Mouse (Mus musculus) spleen, postnatal 10 days (tissue): ENCODE measurements around the gene Sun2.
A peak's percentile ranks its signal among the peaks of the same experiment; 100 is the strongest.

Source experiments
- DNase-seq, 2 experiments: peaks; one replicate each; pipeline ENCODE4 v3.0.0; 2021 to 2022; ENCODE audit warnings: low spot score in 2 of 2

Gene Sun2

DNA sequence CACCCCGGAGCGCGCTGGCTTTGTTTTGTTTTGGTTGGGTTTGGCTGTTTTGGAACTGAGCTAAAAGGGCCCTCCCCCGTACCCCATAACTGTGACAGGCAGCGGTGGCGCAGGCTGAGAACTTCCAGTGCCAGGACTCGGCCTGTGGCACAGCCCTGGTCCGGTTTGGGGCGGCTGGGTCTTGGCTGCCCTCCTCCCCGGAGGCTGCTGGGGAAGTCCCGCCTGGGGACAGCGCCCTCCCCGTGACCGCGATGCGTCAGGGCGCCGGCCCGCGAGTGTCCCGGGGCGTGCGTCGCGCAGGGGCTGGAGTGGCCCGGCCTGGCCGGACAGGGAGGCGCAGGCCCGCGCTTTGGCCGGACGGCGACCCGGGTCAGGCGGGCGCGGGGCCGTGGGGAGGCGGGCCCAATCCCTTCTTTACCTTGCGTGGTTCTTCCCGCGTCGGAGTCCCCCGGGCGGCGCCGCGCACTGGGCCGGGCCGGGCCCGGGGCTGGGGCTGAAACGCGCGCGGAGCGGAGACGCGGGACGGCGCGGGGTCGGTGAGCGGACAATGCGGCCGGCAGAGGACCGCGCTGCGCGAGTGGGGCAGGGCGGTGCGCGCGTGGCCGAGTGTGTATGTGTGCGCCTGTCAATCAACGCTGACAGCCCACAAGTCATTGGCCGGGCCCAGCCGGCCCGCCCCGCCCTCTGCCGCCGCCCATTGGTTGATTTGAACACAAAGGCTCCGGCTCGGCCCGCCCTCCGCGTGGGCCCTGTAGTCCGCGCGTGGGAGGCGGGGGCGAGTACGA lies at the start of gene Sun2:
TSS of gene Sun2 (minus strand) at position 616 of the 785 bp plus-strand sequence.
- DNase-seq = peak; percentile 91 to 96

- peak; percentile 23 to 76 for DNase-seq
Observed at GRCm38 (mm10) chr15:79791502-79791901, 49.2 kb upstream of the Sun2 start.

DNA sequence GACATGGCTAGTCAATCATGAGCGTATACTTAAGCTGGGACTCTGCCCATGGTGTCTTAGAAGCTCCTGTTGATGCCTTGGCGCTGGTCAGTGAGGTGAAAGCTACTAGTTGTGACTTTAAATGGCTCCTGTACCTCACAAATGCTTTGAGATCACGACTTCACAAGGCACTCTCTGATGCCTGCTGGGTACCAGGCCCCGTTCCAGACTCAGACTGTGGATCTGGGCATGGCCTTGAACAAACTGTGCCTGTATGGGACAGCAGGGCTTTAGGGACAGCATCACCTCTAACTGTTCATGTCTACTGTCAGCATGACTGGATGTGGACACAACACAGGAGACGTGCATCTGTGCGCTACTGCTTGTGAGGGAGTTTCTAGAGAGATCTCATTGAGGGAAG lies 48.6 kb upstream of the Sun2 start:
- no peak for DNase-seq

GRCm38 (mm10) chr15:79790111-79790510 lies 47.8 kb upstream of the Sun2 start:
- no peak for DNase-seq

GRCm38 (mm10) chr15:79787815-79788214 lies 45.5 kb upstream of the Sun2 start:
- DNase-seq = no peak

DNA sequence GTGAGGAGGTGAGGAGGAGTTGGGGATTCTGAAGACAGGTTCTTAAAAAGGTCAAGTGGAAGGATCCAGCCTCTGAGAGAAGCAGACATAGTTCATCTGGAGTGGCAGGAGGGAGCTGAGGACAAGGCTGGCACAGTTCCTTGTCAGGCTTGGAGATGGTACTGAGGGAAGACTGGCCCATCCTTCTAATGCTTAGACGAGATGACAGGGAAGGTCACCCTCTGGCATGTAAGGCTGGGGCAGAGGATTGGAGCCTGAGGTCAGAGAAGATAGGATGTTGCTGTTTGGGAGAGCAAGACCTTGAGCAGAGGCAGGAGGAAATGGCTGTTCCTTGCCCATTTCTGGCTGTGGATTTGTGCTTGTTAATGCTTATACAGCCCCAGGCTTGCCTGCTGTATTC lies 42.7 kb upstream of the Sun2 start:
- DNase-seq = no peak

DNA sequence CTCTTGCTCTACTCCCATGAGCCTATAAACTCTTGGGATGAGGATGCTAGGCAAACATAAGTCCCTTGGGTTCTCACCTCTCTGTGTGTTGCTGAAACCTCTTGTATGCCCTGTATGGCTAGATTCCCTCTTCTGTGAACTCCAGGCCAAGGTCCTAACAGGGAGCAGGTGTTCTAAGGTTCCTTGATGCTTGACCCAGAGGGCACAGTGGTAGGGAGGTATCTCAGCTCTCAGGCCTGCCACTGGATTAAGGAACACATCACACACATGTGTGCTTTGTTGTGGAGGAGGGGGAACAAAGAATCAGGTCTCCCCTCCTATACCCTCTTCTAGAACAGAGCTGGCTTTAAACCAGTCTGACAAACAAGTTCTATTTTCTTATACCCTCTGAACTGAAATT lies 35.4 kb upstream of the Sun2 start, which contains the start of gene Dnal4:
TSS of gene Dnal4 (minus strand) at position 101 of the 400 bp plus-strand sequence.
- no peak for DNase-seq

GRCm38 (mm10) chr15:79775662-79776061 lies 33.3 kb upstream of the Sun2 start:
- DNase-seq = no peak

DNA sequence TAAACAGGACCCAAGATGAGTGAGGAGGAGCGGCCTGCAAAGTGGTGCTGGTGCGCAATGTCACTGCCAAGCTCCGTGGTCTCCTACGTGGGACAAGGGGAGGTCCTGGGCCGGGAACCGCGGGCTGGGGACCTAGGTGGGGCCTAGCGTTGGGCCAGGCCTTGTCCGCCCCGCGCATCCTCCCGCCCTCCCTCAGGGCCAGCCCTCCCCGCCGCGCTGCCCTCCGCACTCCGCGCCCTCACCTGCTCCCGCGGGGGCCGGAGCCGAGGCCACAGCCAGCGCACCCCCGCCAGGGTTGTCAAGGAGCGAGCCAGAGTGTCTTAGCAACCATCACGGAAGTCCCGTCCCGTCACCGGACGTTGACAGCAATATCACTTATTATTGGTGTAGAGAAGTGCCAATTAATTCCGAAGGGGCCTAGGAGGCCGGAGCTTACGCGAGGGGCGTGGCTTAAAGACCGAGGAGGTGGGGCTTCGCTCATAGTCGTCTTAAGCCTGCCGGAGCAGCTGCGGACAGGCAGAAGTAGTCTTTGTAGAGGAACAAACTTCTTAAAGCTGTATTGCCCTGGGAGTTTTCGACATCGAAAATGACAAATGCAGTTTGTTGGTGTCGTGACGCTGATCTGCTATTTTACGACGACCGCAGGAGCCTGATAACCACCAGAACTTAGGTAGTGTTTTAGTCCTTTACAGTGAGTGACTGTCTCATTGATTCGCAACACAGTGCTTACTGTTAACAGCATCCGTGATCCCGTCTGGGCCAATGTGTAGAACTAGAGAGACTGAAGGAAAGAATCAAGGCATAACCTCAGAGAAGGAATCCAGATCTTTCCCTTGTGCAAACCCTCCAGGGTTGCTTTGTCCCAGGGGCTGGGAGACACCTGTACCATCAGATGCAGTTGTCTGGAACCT lies 32.0 kb upstream of the Sun2 start:
- DNase-seq = peak; percentile 90 to 96

- DNase-seq = no peak
Observed at GRCm38 (mm10) chr15:79770629-79771240, 28.4 kb upstream of the Sun2 start.

GRCm38 (mm10) chr15:79768302-79768701 lies 26.0 kb upstream of the Sun2 start:
- no peak for DNase-seq

GRCm38 (mm10) chr15:79767327-79767961 lies 25.1 kb upstream of the Sun2 start:
- no peak for DNase-seq

GRCm38 (mm10) chr15:79766586-79767071 lies 24.3 kb upstream of the Sun2 start:
- no peak for DNase-seq

DNA sequence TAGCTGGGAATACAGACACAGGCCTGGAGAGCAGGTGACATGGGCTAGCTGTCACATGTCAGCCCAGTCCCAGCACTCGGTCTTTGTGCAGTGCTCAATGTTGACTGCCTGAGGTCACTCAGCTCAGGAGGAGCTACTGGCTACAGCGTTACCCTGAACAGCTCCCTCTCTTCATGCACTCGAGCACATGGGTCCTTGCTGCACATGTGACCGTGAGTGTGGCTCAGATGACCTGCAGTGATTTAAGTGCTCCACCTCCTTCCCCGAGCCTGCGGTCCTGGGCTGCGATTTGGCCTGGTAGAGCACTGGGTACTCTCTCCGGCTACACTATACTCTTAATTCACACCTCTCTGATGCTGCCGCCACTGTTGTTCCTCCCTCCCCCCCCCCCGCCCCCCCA lies 23.8 kb upstream of the Sun2 start:
- no peak for DNase-seq

DNA sequence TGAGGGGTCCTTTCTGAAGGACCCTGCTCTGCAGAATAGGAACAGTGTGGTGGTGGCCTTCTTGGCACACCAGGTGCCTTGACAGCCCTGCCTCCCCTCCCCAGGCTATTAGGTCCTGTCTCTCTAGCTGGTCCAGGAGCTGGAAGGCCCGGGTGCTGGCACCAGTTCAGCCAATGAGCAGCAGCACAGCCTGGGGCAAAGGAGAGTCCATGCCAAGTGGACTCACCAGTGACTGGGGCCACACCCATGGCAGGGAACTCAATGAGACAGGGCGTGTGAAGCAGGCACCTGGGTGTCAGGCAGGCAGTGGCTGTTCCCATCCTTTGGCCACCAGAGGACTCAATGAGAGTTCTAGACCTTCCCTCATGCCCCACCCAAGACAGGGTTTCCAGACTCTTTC lies 23.0 kb upstream of the Sun2 start:
- no peak for DNase-seq

- DNase-seq = no peak
Observed at GRCm38 (mm10) chr15:79764539-79765267, 22.4 kb upstream of the Sun2 start.

DNA sequence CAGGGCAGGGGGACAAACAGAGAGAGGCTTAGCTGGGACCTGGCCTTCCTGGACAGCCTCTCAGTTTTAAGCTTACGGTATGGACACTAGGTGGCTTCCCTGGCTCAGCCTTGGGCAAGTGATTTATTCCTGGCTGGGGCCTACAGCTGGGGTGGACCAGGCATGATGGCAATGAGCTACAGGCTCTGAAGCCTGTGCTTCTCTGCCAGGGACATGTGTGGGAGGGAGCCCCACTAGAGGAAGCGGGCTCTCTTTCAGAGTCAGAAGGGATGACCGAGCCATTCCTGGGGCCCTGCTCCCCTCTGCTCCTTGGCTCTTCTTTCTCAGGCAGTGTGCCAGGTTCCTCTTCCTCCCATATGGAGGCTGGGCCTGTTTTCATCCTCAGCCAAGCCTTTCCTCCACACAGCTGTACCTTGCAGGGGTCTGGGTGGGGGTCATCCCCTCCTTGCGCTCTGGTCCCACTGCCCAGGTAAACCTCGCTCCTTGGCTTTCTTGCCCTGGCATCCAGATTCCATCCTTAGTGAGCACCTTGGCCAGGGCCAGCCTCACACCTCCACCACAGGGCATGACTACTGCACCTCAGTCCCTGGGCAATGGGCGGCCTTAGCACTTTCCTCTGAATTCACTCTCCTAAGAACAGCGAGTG lies 21.4 kb upstream of the Sun2 start:
- DNase-seq = no peak

- DNase-seq = no peak
Observed at GRCm38 (mm10) chr15:79763001-79763400, 20.7 kb upstream of the Sun2 start.

DNA sequence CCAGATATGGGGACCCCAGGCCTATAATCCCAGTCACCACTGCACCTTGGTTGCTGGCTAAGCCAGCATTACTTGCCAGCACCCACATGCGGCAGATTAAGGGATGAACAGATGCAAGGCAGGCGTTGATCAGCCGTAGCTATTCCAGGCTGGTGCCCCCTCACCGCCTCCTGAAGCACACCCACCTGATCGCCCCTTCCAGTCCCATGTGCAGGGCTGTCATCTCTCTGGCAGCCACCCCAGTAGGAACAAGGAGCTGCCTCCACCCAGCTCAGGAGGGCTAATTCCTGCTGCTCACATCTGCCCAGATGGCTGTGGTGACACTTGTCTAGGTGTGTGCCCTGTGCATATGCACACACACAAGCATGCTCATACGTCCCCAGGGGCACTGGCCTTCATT lies 18.6 kb upstream of the Sun2 start:
- DNase-seq = no peak

DNA sequence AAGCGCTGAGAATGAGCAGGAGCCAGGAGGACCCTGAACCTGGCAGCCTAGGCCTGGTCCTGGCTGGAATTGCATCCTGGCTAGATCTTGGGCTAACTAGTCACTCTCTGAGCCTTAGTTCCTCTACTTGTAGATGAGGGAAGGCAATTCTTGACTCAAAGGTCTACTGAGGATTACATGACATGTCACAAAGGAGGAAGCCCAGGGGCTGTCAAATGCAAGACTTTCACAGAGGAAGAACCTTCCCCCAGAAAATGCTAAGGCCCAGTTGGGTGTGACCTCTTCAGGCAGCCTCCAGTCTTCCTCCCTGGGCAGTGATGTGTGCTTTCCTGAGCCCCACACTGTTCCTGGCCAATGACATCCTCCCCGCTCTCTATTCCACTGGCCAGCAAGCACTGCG lies 14.8 kb upstream of the Sun2 start:
- DNase-seq = no peak
